Comparison of ENCODE assay signal across 8 mouse cellular contexts in the genomic region with DNA sequence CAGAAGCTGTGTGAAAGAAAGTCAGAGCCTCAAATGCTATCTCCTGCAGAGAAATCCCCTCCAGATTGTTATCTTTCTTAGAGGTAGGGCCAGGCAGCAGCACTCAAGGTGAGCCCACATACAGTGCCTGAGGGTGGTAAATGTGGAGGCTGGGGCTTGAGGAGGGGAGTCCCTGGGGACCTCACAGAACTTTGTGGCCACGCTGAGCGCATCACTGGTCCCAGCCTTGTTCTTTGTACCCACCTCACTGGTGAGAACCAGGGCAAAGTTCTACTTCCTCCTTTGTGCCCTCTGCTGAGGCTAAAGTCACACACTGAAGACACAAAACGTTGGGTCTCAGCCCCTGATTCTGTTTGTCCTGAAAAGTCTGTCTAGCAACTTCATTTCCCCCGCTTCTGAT. TPM values are rescaled to one million over a fixed set of nuclear protein-coding genes. Genes with fewer than 3 reads are reported as not detected.
DNase-seq lines count a peak whose midpoint lies in the region; ATAC-seq and TF ChIP-seq lines count a peak whose summit lies in the region.

No protein-coding gene starts in this region.

- 70% methylated on average over 4 of the region's 4 CpGs for WGBS in heart, embryonic 13.5 days
- 57% methylated on average over 4 of the region's 4 CpGs for WGBS in lung, postnatal 0 days

- H3K4me1 ChIP-seq in heart, embryonic 13.5 days, result peaks cover 17% of the 10 kb centered on the region
- peaks cover 4% of the 10 kb centered on the region for H3K4me1 ChIP-seq in lung, postnatal 0 days (ENCODE audit: insufficient read depth, low read depth, low read length)

- no peak overlapping the region; the same call in 1 of the 2 replicates for H3K4me3 ChIP-seq in heart, embryonic 13.5 days
- peak overlapping the region; percentile 52 for H3K4me3 ChIP-seq in lung, postnatal 0 days (ENCODE audit: low read depth, low read length)
- H3K4me3 ChIP-seq in left cerebral cortex, adult 2 months, result no peak overlapping the region

- ATAC-seq in heart, embryonic 13.5 days (ENCODE audit: extremely low read depth, insufficient number of reproducible peaks, low FRiP score, low TSS enrichment), result no peak
- ATAC-seq in granulocyte monocyte progenitor cell, adult 5-6 weeks (replicated peaks; ENCODE audit: poor library complexity, severe bottlenecking), result peak; percentile 38
- ATAC-seq in lung, postnatal 0 days, result no peak

- no peak overlapping the region for H3K9ac ChIP-seq in heart, embryonic 13.5 days
- no peak overlapping the region for H3K9ac ChIP-seq in lung, postnatal 0 days (replicated peaks; ENCODE audit: low read depth)

- no peaks in the 10 kb centered on the region for H3K9me3 ChIP-seq in heart, embryonic 13.5 days
- H3K9me3 ChIP-seq in lung, postnatal 0 days (ENCODE audit: low read length), result no peaks in the 10 kb centered on the region

- intact Hi-C loops in heart, postnatal 25 days (cut with DNase I), result loop anchor here (10.0 kb wide), 1 partner anchor 49 kb away; no protein-coding TSS in a partner anchor
- intact Hi-C loops in left cerebral cortex, adult 2 months (cut with DNase I), result no loop called here

- no peak for TF ChIP-seq CTCF in lung, postnatal 0 days (IDR thresholded peaks at IDR 0.05)
- no peak for TF ChIP-seq CTCF in left cerebral cortex, adult 2 months (IDR thresholded peaks at IDR 0.05)

- no peaks in the 10 kb centered on the region for H3K36me3 ChIP-seq in heart, embryonic 13.5 days
- no peaks in the 10 kb centered on the region for H3K36me3 ChIP-seq in lung, postnatal 0 days (ENCODE audit: insufficient read depth, low read length)
- H3K36me3 ChIP-seq in splenic B cell, adult 2 months (ENCODE audit: control insufficient read depth, insufficient read depth, low read length, poor library complexity, severe bottlenecking), result no peaks in the 10 kb centered on the region

- H3K4me2 ChIP-seq in heart, embryonic 13.5 days, result 0 out of 2 replicates have a peak overlapping the region, but pooled peaks have one; percentile 6
- peak overlapping the region; percentile 59 for H3K4me2 ChIP-seq in lung, postnatal 0 days (replicated peaks; ENCODE audit: low read depth, low read length)

- H3K27ac ChIP-seq in heart, embryonic 13.5 days (replicated peaks), result no peak overlapping the region
- H3K27ac ChIP-seq in lung, postnatal 0 days (ENCODE audit: low read length), result no peak overlapping the region
- H3K27ac ChIP-seq in left cerebral cortex, adult 2 months, result no peak overlapping the region

- no peak for DNase-seq in heart, postnatal 25 days (ENCODE audit: low spot score)
- peak; percentile 21 for DNase-seq in lung, postnatal 0 days (ENCODE audit: low spot score)
- peak; percentile 96 for DNase-seq in splenic B cell, adult 2 months (ENCODE audit: low read depth, low spot score)
- DNase-seq in urinary bladder, postnatal 36 days (ENCODE audit: low spot score in 2 of 2), result no peak
- no peak for DNase-seq in gastrocnemius, postnatal 10 days
- no peak for DNase-seq in left cerebral cortex, adult 2 months (ENCODE audit: extremely low spot score in 1 of 2, low spot score in 2 of 2)

- no peak for TF ChIP-seq EP300 in lung, postnatal 0 days (IDR thresholded peaks at IDR 0.05)

- peaks cover 16% of the 10 kb centered on the region for H3K27me3 ChIP-seq in heart, embryonic 13.5 days (replicated peaks)
- H3K27me3 ChIP-seq in lung, postnatal 0 days (replicated peaks; ENCODE audit: insufficient read depth, low read length), result no peaks in the 10 kb centered on the region
- no peaks in the 10 kb centered on the region for H3K27me3 ChIP-seq in splenic B cell, adult 2 months (ENCODE audit: control insufficient read depth, insufficient read depth, low read length, poor library complexity, severe bottlenecking)

RNA-seq across cellular contexts. Expression of a gene that starts 2.0 kb away (rescaled TPM):
- polyA plus RNA-seq in heart, embryonic 13.5 days (2015; fragmentation: Nextera tagmentation; extraction: Ambion mirVana), result 5.9 and 8.3 TPM in 2 replicates
- 1 to 10 TPM; 5.3 to 5.6 TPM for total RNA-seq in heart, postnatal 25 days (2021)
- total RNA-seq in granulocyte monocyte progenitor cell, adult 5-6 weeks (2014; fragmentation: Nextera tagmentation), result 185 and 192 TPM in 2 replicates
- 110 and 119 TPM in 2 replicates for total RNA-seq in granulocyte monocyte progenitor cell, adult 5-6 weeks (2017)
- 31.5 and 43.5 TPM in 2 replicates for polyA plus RNA-seq in lung, postnatal 0 days (2015; fragmentation: Nextera tagmentation; extraction: Ambion mirVana)
- 1 to 10 TPM; 7.4 to 9.0 TPM for total RNA-seq in gastrocnemius, postnatal 10 days (2021)
- 1 to 10 TPM; 8.7 to 9.1 TPM for total RNA-seq in left cerebral cortex, adult 2 months (2021)

RNA-seq across cellular contexts. Expression of a gene that starts 16.2 kb away (rescaled TPM):
- polyA plus RNA-seq in heart, embryonic 13.5 days (2015; fragmentation: Nextera tagmentation; extraction: Ambion mirVana), result not detected in 2 replicates
- not detected for total RNA-seq in heart, postnatal 25 days (2021)
- 102 and 159 TPM in 2 replicates for total RNA-seq in granulocyte monocyte progenitor cell, adult 5-6 weeks (2014; fragmentation: Nextera tagmentation)
- 86.7 and 90.4 TPM in 2 replicates for total RNA-seq in granulocyte monocyte progenitor cell, adult 5-6 weeks (2017)
- polyA plus RNA-seq in lung, postnatal 0 days (2015; fragmentation: Nextera tagmentation; extraction: Ambion mirVana), result 0.18 TPM in 1 of 2 replicates, not detected in the other
- under 1 TPM in 1 of 2 experiments, not detected in 1; 0.47 TPM for total RNA-seq in gastrocnemius, postnatal 10 days (2021)
- total RNA-seq in left cerebral cortex, adult 2 months (2021), result not detected

Comparison
In these comparisons a context has a peak if more than half of its experiments do, and no peak if none do; other contexts are left out.
1. DNase-seq: peak in lung, postnatal 0 days (single experiment) and splenic B cell, adult 2 months (single experiment); none in heart, postnatal 25 days (single experiment), urinary bladder, postnatal 36 days (0 of 2), gastrocnemius, postnatal 10 days (single experiment) and left cerebral cortex, adult 2 months (0 of 2).
2. RNA of a gene that starts 2.0 kb away (total RNA-seq): 110 to 192 TPM in granulocyte monocyte progenitor cell, adult 5-6 weeks; 8.7 to 9.1 TPM in left cerebral cortex, adult 2 months, 7.4 to 9.0 TPM in gastrocnemius, postnatal 10 days and 5.3 to 5.6 TPM in heart, postnatal 25 days; every median in the first group is over 10 times any median in the second.
3. RNA of a gene that starts 16.2 kb away (total RNA-seq): 86.7 to 159 TPM in granulocyte monocyte progenitor cell, adult 5-6 weeks; 0.47 TPM in gastrocnemius, postnatal 10 days, not detected in heart, postnatal 25 days and not detected in left cerebral cortex, adult 2 months; every median in the first group is over 10 times any median in the second.